Mouse (Mus musculus): ENCODE measurements at regions not wholly inside any gene's neighbourhood (a gene's known extent, or its start where the extent isn't known, plus 50 kb on each side); places are given as distances from the start of the nearest gene placed in this dataset.

GRCm38 (mm10) chr14:89242159-89242558 is 771.0 kb upstream of the Pcdh20 start:
- 91% methylated on average over 1 of the region's 1 CpGs for WGBS
- H3K9me3 ChIP-seq (ENCODE audit: control insufficient read depth, low read length) = no peaks in the 10 kb centered on the region
- ATAC-seq (ENCODE audit: low FRiP score) = no peak

GRCm38 (mm10) chr14:89236501-89236900 is 765.3 kb upstream of the Pcdh20 start:
- no peak overlapping the region for H3K4me2 ChIP-seq
- no peak overlapping the region for H3K9ac ChIP-seq (ENCODE audit: low read length)
- H3K9me3 ChIP-seq (ENCODE audit: control insufficient read depth, low read length) = no peaks in the 10 kb centered on the region
- no peak overlapping the region for H3K4me3 ChIP-seq (ENCODE audit: low read depth, low read length)
- no peak overlapping the region for H3K27ac ChIP-seq (ENCODE audit: low read depth, low read length)
- H3K4me1 ChIP-seq (ENCODE audit: control insufficient read depth, insufficient read depth, low read length) = no peaks in the 10 kb centered on the region
- DNase-seq (ENCODE audit: low spot score, missing footprints) (no peak), ATAC-seq (ENCODE audit: low FRiP score) (no peak)
- H3K27me3 ChIP-seq (ENCODE audit: control insufficient read depth, insufficient read depth, low read length) = no peaks in the 10 kb centered on the region
- H3K36me3 ChIP-seq (ENCODE audit: control insufficient read depth, insufficient read depth, low read length) = no peaks in the 10 kb centered on the region
- 81% methylated on average over 3 of the region's 3 CpGs for WGBS

More at GRCm38 (mm10) chr14:89242159-89242558, 771.0 kb upstream of the Pcdh20 start:
- Histone ChIP-seq H3K4me3 (ENCODE audit: low read depth, low read length) (no peak overlapping the region), H3K27me3 (ENCODE audit: control insufficient read depth, insufficient read depth, low read length) (no peaks in the 10 kb centered on the region), H3K4me1 (ENCODE audit: control insufficient read depth, insufficient read depth, low read length) (no peaks in the 10 kb centered on the region), H3K36me3 (ENCODE audit: control insufficient read depth, insufficient read depth, low read length) (no peaks in the 10 kb centered on the region), H3K4me2 (no peak overlapping the region), H3K9ac (ENCODE audit: low read length) (no peak overlapping the region), H3K27ac (ENCODE audit: low read depth, low read length) (no peak overlapping the region)
- DNase-seq (ENCODE audit: low spot score, missing footprints) = no peak

- DNase-seq (ENCODE audit: low spot score, missing footprints) (no peak), ATAC-seq (ENCODE audit: low FRiP score) (no peak)
- H3K9me3 ChIP-seq (ENCODE audit: control insufficient read depth, low read length) = no peaks in the 10 kb centered on the region
- no peaks in the 10 kb centered on the region for H3K36me3 ChIP-seq (ENCODE audit: control insufficient read depth, insufficient read depth, low read length)
- no peak overlapping the region for H3K9ac ChIP-seq (ENCODE audit: low read length)
- no peak overlapping the region for H3K27ac ChIP-seq (ENCODE audit: low read depth, low read length)
- 59% methylated on average over 8 of the region's 8 CpGs for WGBS
- no peaks in the 10 kb centered on the region for H3K4me1 ChIP-seq (ENCODE audit: control insufficient read depth, insufficient read depth, low read length)
- H3K4me3 ChIP-seq (ENCODE audit: low read depth, low read length) = no peak overlapping the region
- no peaks in the 10 kb centered on the region for H3K27me3 ChIP-seq (ENCODE audit: control insufficient read depth, insufficient read depth, low read length)
- no peak overlapping the region for H3K4me2 ChIP-seq
Measured at GRCm38 (mm10) chr14:89230482-89230881, 759.3 kb upstream of the Pcdh20 start.

- 9% methylated on average over 1 of the region's 1 CpGs for WGBS
- no peak overlapping the region for H3K9ac ChIP-seq (ENCODE audit: low read length)
- H3K9me3 ChIP-seq (ENCODE audit: control insufficient read depth, low read length) = no peaks in the 10 kb centered on the region
- no peak for DNase-seq (ENCODE audit: low spot score, missing footprints)
- H3K4me3 ChIP-seq (ENCODE audit: low read depth, low read length) = no peak overlapping the region
- H3K4me1 ChIP-seq (ENCODE audit: control insufficient read depth, insufficient read depth, low read length) = no peaks in the 10 kb centered on the region; the same call in 1 of the 2 replicates
- no peak overlapping the region for H3K4me2 ChIP-seq
- peak; percentile 84 for ATAC-seq (ENCODE audit: low FRiP score)
- H3K27ac ChIP-seq (ENCODE audit: low read depth, low read length) = no peak overlapping the region
- H3K36me3 ChIP-seq (ENCODE audit: control insufficient read depth, insufficient read depth, low read length) = no peaks in the 10 kb centered on the region
- no peaks in the 10 kb centered on the region for H3K27me3 ChIP-seq (ENCODE audit: control insufficient read depth, insufficient read depth, low read length)
Measured at GRCm38 (mm10) chr14:89217390-89217789, 746.2 kb upstream of the Pcdh20 start.

GRCm38 (mm10) chr14:89181386-89181979 is 710.3 kb upstream of the Pcdh20 start:
- H3K27ac ChIP-seq (ENCODE audit: low read depth, low read length) = no peak overlapping the region
- peak; percentile 55; the same call in 1 of the 2 replicates for ATAC-seq (ENCODE audit: low FRiP score)

GRCm38 (mm10) chr14:89142994-89143686 is 671.9 kb upstream of the Pcdh20 start:
- no peaks in the 10 kb centered on the region for H3K4me1 ChIP-seq (ENCODE audit: control insufficient read depth, insufficient read depth, low read length)
- no peak overlapping the region for H3K4me2 ChIP-seq
- H3K4me3 ChIP-seq (ENCODE audit: low read depth, low read length) = no peak overlapping the region
- DNase-seq (ENCODE audit: low spot score, missing footprints) = no peak
- no peaks in the 10 kb centered on the region for H3K27me3 ChIP-seq (ENCODE audit: control insufficient read depth, insufficient read depth, low read length)
- H3K9ac ChIP-seq (ENCODE audit: low read length) = no peak overlapping the region
- H3K9me3 ChIP-seq (ENCODE audit: control insufficient read depth, low read length) = no peaks in the 10 kb centered on the region
- ATAC-seq (ENCODE audit: low FRiP score) = peak; percentile 90
- no peak overlapping the region for H3K27ac ChIP-seq (ENCODE audit: low read depth, low read length)
- no peaks in the 10 kb centered on the region for H3K36me3 ChIP-seq (ENCODE audit: control insufficient read depth, insufficient read depth, low read length)
- WGBS = 79% methylated on average over 3 of the region's 3 CpGs

More at GRCm38 (mm10) chr14:89181386-89181979, 710.3 kb upstream of the Pcdh20 start:
- 21% methylated on average over 2 of the region's 2 CpGs for whole genome bisulfite sequencing
- Histone ChIP-seq H3K36me3 (ENCODE audit: control insufficient read depth, insufficient read depth, low read length) (no peaks in the 10 kb centered on the region), H3K27me3 (ENCODE audit: control insufficient read depth, insufficient read depth, low read length) (no peaks in the 10 kb centered on the region), H3K9me3 (ENCODE audit: control insufficient read depth, low read length) (no peaks in the 10 kb centered on the region), H3K4me3 (ENCODE audit: low read depth, low read length) (no peak overlapping the region), H3K4me2 (no peak overlapping the region), H3K9ac (ENCODE audit: low read length) (no peak overlapping the region), H3K4me1 (ENCODE audit: control insufficient read depth, insufficient read depth, low read length) (no peaks in the 10 kb centered on the region)
- DNase-seq (ENCODE audit: low spot score, missing footprints) = no peak

GRCm38 (mm10) chr14:89099296-89099695 is 628.1 kb upstream of the Pcdh20 start:
- Histone ChIP-seq H3K9ac (ENCODE audit: low read length) (no peak overlapping the region), H3K4me3 (ENCODE audit: low read depth, low read length) (no peak overlapping the region), H3K9me3 (ENCODE audit: control insufficient read depth, low read length) (no peaks in the 10 kb centered on the region), H3K27me3 (ENCODE audit: control insufficient read depth, insufficient read depth, low read length) (no peaks in the 10 kb centered on the region), H3K27ac (ENCODE audit: low read depth, low read length) (no peak overlapping the region), H3K4me2 (no peak overlapping the region), H3K4me1 (ENCODE audit: control insufficient read depth, insufficient read depth, low read length) (no peaks in the 10 kb centered on the region), H3K36me3 (ENCODE audit: control insufficient read depth, insufficient read depth, low read length) (no peaks in the 10 kb centered on the region)
- 36% methylated on average over 4 of the region's 4 CpGs for WGBS
- no peak for DNase-seq (ENCODE audit: low spot score, missing footprints)
- ATAC-seq (ENCODE audit: low FRiP score) = no peak

GRCm38 (mm10) chr14:89089661-89090060 is 618.5 kb upstream of the Pcdh20 start:
- Histone ChIP-seq H3K4me2 (no peak overlapping the region), H3K4me1 (ENCODE audit: control insufficient read depth, insufficient read depth, low read length) (no peaks in the 10 kb centered on the region), H3K4me3 (ENCODE audit: low read depth, low read length) (no peak overlapping the region), H3K27ac (ENCODE audit: low read depth, low read length) (no peak overlapping the region), H3K9me3 (ENCODE audit: control insufficient read depth, low read length) (no peaks in the 10 kb centered on the region), H3K9ac (ENCODE audit: low read length) (no peak overlapping the region), H3K36me3 (ENCODE audit: control insufficient read depth, insufficient read depth, low read length) (no peaks in the 10 kb centered on the region), H3K27me3 (ENCODE audit: control insufficient read depth, insufficient read depth, low read length) (no peaks in the 10 kb centered on the region)
- ATAC-seq (ENCODE audit: low FRiP score) = no peak
- DNase-seq (ENCODE audit: low spot score, missing footprints) = no peak
- 86% methylated on average over 1 of the region's 1 CpGs for WGBS

GRCm38 (mm10) chr14:89076014-89076413 is 604.8 kb upstream of the Pcdh20 start:
- Histone ChIP-seq H3K4me2 (no peak overlapping the region), H3K4me3 (ENCODE audit: low read depth, low read length) (no peak overlapping the region), H3K4me1 (ENCODE audit: control insufficient read depth, insufficient read depth, low read length) (no peaks in the 10 kb centered on the region), H3K27ac (ENCODE audit: low read depth, low read length) (no peak overlapping the region), H3K9me3 (ENCODE audit: control insufficient read depth, low read length) (no peaks in the 10 kb centered on the region), H3K36me3 (ENCODE audit: control insufficient read depth, insufficient read depth, low read length) (no peaks in the 10 kb centered on the region), H3K27me3 (ENCODE audit: control insufficient read depth, insufficient read depth, low read length) (no peaks in the 10 kb centered on the region), H3K9ac (ENCODE audit: low read length) (no peak overlapping the region)
- WGBS = 88% methylated on average over 1 of the region's 1 CpGs
- DNase-seq (ENCODE audit: low spot score, missing footprints) (no peak), ATAC-seq (ENCODE audit: low FRiP score) (no peak)

Measured in midbrain, embryonic 11.5 days (tissue).